Mouse (Mus musculus) urinary bladder, postnatal 0 days (tissue): Measurements from ENCODE around the gene Dlst. TPM values are rescaled to one million over a fixed set of nuclear protein-coding genes. Genes with fewer than 3 reads are reported as not detected.

Source experiments
- polyA plus RNA-seq: library from polyadenylated mRNA; unstranded; fragments of >200 nt; fragmentation: Nextera tagmentation; extraction: Ambion mirVana; gene quantifications from 2 replicates; pipeline ENCODE4 v1.2.1, GENCODE M21; 2015

The Dlst gene
- polyA plus RNA-seq = 92.6 and 93.3 TPM in 2 replicates

DNA sequence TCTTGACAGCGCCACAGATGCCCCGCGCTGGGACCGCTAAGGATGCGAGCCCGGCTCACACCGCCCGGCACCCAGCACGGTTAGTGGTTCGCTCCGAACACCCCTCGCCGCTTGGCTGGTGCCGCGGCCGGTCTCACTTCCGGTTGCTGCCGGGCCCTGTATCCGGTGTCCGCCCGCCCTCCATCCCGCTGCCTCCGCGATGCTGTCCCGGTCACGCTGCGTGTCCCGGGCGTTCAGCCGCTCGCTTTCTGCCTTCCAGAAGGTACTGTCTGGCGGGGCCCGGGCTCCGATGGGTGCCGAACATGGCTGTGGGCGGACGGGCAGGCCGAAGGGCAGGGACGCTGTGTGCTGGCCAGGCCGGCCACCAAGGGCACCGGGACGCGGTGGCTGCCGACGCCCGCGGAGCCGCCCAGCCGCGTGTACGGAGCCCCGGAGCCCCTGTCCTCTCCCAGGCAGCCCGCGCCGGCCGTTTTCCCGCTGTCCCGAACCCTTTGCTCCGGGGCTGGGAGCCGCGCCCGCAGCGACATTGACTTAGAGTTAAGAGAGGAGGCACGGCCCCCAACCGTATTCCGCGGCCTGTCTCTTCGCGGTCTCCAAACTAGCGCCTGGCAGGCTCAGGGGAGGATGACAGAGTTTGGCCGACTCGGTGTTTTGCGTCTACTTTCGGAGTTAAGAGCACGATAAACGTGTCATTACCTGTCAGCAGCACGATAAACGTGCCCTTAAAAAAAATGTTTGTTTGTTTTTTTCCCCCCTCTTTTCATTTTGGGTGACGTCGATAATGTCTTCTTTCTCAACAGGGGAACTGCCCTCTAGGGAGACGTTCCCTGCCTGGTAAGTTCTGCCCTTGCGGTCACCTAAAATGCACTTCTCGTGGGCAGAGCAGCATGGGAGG, at the start of gene Dlst, which contains the start of gene Prox2:
Gene Dlst (plus strand): TSS at position 136 of the 895 bp plus-strand sequence.
Gene Prox2 (minus strand): TSS at position 62 of the 895 bp plus-strand sequence.

DNA sequence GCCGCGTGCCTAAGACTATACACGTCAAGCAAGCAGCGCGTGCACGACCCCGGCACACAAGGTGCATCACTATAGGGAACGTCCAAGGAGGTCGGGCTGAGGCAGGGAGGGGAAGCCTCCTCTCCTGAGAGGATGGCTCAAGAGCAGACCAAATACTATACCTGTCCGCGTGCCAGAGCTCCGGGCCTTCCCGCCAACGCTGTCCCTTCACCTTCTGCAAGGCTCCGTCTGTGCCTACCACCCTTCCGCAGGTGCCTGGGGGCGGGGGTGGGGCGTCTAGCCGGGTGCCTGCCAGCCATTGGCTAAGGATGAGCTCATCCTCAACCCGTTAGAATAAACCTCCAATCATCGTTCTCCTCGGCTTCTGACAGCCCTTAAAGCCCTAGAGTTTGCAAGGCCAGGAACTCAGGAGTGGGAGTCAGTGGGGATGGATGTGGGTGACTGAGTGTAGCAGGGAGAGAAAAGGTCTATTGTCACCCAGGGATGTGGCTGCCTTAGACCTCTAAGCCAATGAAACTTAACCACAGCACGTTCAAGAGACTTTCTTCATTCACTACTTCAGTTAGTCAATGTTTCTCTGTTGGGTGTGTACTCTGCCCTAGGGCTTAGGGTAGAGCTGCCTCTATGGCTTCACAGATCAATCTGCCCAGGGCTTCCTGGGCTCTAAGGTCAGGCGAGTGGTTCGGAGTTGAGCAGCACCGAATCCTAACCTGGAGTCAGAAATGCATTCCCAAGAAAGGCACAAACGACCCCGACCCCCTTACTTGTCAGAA, 40.6 kb downstream of the Dlst start, which contains the start of gene Rps6kl1:
Gene Rps6kl1 (minus strand): TSS at position 263 of the 773 bp plus-strand sequence.

DNA sequence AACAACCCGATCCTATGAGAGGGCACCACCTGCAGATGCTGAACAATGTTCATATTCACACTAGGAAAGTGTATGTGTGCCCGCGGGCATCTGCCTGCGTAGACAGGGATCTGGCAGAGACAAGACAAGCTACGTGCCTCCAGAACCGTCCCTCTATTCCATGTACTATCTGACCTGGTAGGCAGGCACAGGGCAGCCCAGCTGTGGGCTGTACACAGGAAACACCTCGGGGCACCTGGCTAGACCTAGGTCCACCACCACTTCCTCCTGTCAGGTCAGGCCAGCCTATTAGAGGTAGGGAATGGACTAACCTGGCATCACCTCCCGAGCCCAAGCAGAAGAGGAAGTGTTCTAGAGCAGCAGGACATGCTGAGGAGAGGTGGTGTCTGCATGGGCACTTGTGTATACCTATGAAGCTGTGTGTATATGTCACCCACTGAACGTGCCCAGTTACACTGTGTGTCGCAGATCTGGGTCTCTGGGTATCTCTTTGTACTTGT, 67.2 kb downstream of the Dlst start, which contains the start of gene Pgf:
Gene Pgf (minus strand): TSS at position 51 of the 500 bp plus-strand sequence.

Other genes starting within 250 kb of the Dlst start
- 2.0 and 2.3 TPM in 2 replicates for gene Ltbp2, start 234.3 kb upstream of the Dlst start, polyA plus RNA-seq
- 82.8 and 84.3 TPM in 2 replicates for gene Fcf1, start 139.9 kb upstream of the Dlst start, polyA plus RNA-seq
- 5.2 and 6.0 TPM in 2 replicates for gene Arel1, start 139.9 kb upstream of the Dlst start, polyA plus RNA-seq
- 10.1 and 13.2 TPM in 2 replicates for gene Ylpm1, start 114.5 kb upstream of the Dlst start, polyA plus RNA-seq
- 2.4 and 3.4 TPM in 2 replicates for gene Prox2, start 74 bp upstream of the Dlst start, polyA plus RNA-seq
- 0.31 and 0.35 TPM in 2 replicates for gene Rps6kl1, start 40.4 kb downstream of the Dlst start, polyA plus RNA-seq
- 6.5 and 6.8 TPM in 2 replicates for gene Pgf, start 67.0 kb downstream of the Dlst start, polyA plus RNA-seq
- gene Eif2b2, start 108.6 kb downstream of the Dlst start, polyA plus RNA-seq = 48.3 and 54.9 TPM in 2 replicates
- 4.0 and 4.8 TPM in 2 replicates for gene Mlh3, start 159.8 kb downstream of the Dlst start, polyA plus RNA-seq
- 47.3 and 47.6 TPM in 2 replicates for gene Acyp1, start 177.6 kb downstream of the Dlst start, polyA plus RNA-seq
- 1.3 and 1.4 TPM in 2 replicates for gene Zc2hc1c, start 177.8 kb downstream of the Dlst start, polyA plus RNA-seq
- 14.5 and 15.1 TPM in 2 replicates for gene Nek9, start 228.5 kb downstream of the Dlst start, polyA plus RNA-seq